Mouse (Mus musculus): ENCODE measurements around the gene Fsd1l.

DNA sequence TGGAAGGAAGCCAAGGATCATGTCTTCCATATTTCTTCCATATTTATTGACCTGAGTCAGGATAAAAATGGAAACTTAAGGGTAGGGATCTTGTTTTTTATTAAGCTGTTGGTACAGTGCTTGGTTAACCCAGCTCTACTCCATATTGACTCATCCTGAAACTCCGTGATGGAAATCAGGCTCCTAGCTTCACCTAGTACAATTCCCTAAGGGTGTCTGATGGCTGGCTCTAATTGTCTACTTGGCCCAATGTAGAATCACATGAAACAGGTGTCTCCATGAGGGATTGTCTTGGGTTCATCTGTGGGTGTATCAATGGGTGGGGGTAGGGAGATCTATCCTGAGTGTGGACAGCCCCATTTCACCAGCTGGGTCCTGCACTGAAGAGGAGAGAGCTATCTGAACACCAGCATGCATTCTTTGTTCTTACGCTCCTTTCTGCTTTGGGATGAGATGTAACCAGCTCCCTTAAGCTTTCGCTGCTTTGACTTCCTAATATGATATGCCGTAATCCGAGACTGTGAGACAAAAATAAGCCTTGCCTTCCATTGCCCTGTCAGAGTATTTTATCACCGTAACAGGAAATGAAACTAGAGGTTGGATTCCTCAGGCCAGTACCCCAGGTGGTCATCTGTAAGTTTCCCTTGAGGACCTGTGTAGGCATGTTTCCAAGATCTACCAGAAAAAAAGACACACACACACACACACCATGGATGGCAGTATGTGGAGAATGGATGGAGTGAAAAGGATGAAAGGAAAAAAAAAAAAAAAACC, 79.5 kb downstream of the Fsd1l start:
- TF ChIP-seq CTCF (conservative IDR thresholded peaks at IDR 0.05; ENCODE audit: insufficient read depth, insufficient read length, low read depth, low read length) (no peak), POLR2A (IDR thresholded peaks at IDR 0.05; ENCODE audit: low read depth, low read length) (no peak)
